Mouse (Mus musculus) frontal cortex, adult 2 months (tissue): ENCODE measurements at regions not wholly inside any gene's neighbourhood (a gene's known extent, or its start where the extent isn't known, plus 50 kb on each side); places are given as distances from the start of the nearest gene placed in this dataset.

Experiments used
- DNase-seq, 2 experiments: peaks; one replicate each; pipeline ENCODE4 v3.0.0; 2022; ENCODE audit warnings: low spot score in 1 of 2; ENCODE audit errors: extremely low spot score in 1 of 2

DNA sequence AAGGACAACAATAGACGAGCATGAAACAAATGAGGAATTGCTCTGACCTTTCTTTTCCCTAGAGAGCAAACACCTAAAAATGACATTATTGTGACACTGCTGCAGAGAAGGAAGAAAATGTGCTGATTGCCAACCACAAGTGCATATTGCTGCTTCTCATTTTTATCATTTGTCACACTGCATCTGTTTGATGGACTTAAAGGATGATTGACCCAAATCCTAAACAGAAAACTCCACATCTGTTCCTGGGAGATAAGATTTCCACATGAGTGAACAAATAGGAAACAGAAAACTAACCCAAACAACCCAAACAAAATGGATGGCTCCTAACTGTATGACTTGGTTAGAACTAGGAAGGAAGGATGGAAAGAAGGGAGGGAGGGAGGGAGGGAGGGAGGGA is 118.5 kb downstream of the Ccdc50 start:
- no peak for DNase-seq

DNA sequence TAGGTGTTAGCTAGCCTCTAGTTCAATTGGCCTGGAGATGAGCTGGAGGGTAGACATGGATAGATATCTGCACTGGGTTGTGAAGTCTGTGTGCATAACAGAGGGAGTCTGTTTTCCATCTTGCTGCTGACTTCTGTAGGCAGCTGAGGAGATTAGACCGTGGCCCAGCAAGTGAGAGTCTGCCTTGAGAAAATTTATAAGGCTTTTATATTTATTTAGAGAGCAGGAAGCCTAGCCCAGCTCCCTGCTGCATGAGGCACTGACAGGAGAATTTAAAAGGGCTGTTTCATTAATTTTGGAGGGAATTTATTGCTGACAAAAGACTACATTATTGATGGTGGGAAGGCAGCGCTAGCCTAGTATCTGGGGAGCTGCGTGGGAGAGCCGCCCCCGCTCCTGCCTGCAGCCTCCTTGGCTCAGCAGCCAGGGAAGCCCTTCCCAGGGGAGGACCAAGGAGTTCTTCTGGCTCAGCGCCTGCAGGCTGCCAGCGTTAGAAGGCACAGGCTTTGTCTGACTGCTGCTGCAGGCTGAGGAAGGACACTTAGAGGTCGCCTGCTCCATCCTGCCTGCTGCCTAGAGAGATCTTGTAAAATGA is 135.0 kb downstream of the Ccdc50 start:
- DNase-seq, result peak; percentile 66 to 86

DNA sequence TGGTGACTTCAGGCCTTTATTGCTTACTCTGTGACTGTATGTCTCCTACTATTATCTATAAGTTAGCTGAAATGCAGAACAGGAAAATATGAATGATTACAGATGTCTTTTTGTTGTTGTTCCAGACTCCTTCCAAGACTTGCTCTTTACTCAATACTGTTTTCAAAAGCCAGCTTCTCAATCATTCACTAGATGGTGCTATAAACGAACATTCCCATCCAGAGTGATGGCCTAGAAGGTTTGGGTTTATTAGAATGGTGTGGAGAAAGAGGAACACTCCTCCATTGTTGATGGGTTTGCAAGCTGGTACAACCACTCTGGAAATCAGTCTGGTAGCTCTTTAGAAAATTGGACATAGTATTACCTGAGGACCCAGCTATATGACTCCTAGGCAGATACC is 138.0 kb downstream of the Ccdc50 start:
- peak in 1 of 2 experiments; percentile 32 for DNase-seq

DNA sequence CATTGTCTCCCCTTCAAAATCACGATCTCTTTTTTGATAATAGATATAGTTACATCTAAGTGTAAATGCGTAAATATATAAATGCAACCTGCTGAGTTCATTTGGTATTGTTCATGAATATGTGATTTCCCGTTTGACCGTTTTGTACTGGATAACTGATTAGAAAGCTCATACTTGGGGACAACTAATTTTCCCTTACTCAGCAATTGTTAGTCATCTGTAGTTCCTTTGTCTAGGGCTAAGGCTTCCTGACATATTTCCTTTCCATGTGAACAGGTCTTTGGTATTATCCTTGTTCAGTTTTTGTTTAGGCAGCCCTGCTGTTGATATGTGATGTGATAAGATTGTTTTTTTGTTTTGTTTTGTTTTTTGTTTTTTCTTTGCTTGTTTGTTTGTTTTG is 142.0 kb downstream of the Ccdc50 start:
- DNase-seq, result no peak
